Mouse (Mus musculus) cerebellum, adult 2 months (tissue): ENCODE data around the gene Acss3.

Experiments
- CTCF ChIP-seq: fragments of 200-500 bp; IDR thresholded peaks from 2 replicates; pipeline ENCODE4 v1.5.1; 2011; ENCODE audit warnings: low read depth, mild to moderate bottlenecking, control low read depth, low read length, moderate library complexity, borderline replicate concordance; ENCODE audit not compliant: insufficient read depth
- POLR2A ChIP-seq: fragments of 200-500 bp; IDR thresholded peaks from 2 replicates; pipeline ENCODE4 v1.6.1; 2011; ENCODE audit warnings: low read length, control low read depth, borderline replicate concordance; ENCODE audit not compliant: insufficient read depth

DNA sequence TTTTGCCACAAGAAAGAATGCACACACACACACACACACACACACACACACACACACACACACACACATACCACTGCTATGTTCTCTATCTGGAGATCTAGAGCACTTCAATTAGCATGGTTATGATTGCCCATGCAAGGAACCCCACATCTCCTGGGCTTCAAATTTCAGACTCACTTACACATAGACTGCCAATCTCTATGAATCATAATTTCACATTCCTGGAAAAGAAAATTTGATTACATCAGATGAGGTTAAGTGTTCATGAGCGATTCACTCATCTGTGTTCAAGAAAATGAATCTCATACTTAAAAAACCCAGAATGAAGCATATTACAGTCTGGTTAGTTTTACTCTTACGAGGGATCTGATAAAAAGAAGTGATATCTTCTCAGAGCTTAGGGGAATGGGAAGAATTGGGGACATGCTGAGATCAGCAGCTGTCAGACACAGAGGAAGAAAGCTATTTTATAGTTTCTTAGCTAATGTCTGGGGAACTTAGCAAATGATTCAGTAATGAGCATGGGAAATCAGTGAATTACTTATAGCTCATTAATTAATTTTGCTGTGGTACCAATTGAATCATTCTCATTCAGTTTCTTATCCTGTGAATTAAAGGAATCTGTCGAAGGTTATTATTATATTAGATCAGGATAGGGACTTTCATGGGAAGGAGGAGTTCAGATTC is 48.7 kb upstream of the Acss3 start:
- TF ChIP-seq CTCF (no peak), POLR2A (no peak)
